Mouse (Mus musculus): ENCODE data around the gene Dcun1d2.

Gene Dcun1d2

GRCm38 (mm10) chr8:13263376-13263775 is 24.6 kb downstream of the Dcun1d2 start:
- intact Hi-C loops (cut with DNase I): no loop called here

DNA sequence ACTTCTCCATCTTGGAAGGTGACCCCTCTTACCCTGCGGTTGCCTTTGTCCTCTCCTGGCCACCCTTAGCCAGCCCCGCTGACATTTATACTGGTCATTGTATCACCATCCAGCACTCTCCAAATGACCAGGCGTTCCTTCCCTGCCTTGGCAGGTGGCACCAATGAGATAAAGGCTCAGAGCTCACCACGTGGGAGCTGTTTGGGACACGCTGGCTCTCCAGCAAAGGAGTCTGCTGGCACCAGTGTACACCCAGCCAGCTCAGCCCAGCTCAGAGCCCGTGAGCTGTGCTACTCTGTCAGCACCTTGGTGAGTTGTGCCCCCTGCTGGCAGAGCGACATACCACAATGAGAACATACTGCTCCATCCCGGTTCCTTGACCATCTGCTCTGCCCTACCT is 33.9 kb downstream of the Dcun1d2 start, which contains the start of gene Adprhl1:
Adprhl1 (minus strand) TSS at position 144 of the 400 bp plus-strand sequence.
- intact Hi-C loops (cut with DNase I): no loop called here

DNA sequence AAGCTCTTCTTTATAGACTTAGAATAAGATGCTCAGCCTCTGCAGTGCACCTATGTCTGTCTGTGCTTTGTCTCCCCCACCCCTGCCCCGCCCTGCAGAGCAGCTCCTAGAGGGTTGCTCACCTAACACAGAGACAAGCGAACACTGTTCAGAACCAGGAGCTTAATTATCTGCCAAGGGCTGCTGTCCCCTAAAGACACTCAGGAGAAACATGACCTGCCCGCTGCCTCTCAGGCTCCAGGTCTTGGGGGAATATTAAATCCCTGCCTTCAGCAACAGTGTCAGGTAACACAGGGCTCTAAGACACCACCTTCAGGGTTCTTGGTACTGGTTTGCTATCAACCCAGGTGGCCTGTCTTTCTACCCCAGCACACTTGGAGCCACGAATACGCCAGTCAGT is 34.5 kb downstream of the Dcun1d2 start:
- intact Hi-C loops (cut with DNase I): no loop called here

DNA sequence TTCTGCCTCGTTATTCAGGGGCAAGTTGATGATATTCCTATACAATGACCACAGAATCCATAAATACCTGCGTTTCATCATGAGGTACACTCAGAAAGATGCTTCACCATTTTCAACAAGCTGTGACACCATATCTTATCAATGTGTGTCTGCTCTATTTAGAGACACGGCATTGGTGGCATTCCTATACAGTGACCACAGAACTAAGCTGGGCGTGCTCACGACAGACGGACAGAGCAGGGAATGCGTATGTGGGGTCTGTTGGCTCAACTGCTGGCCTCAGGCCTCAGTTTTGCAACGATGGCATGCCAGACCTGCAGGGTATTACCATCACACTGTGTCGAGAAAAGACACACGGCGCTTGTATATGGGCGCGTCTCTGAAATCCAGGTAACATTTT is 35.1 kb downstream of the Dcun1d2 start:
- intact Hi-C loops (cut with DNase I): no loop called here

DNA sequence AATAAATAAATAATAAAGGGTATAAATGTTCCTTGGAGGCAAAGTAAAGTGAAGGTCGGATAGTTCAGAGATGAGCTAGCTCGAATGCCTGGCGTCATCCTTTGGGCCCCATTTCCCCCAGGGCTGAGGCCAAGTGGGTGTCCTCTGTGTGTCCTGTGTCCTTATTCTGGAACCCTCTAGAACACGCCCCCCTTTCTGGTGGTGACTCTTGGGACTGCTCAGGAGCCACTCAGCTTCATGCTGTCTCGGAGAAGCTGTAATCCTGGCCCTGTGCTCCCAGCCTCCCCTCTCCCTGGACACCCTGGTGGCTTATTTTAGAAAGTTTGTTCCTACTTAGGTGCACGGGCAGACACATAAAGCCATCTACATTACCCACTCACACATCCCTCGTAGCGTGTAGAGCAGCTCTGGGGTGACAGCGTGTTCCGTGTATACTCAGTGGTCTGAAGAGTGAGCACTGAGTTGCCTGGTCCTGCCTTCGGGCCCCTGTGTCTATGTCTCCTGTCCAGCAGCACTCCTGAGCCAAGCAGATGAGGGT is 43.5 kb downstream of the Dcun1d2 start:
- intact Hi-C loops (cut with DNase I): no loop called here

GRCm38 (mm10) chr8:13242985-13243870 is 44.7 kb downstream of the Dcun1d2 start:
- intact Hi-C loops (cut with DNase I): no loop called here

DNA sequence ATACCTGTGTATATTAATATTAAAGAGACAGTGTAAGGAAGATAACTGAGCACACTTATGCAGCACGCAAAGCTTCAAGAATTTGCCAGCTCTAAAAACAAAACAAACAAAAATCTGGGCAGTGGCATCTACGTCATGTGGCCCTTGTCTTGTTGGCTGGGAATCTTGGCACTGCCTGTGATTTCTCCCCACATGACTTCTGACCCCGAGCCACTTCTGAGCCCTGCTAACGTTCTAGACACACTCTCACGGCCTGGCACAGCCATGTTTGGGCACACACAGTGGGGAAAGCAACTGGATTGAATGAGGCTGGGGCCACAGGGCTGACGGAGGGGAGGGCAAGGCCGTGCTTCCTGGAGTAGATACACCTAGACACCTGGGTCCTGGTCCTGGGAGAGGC is 47.2 kb downstream of the Dcun1d2 start:
- intact Hi-C loops (cut with DNase I): no loop called here

GRCm38 (mm10) chr8:13240055-13240454 is 47.9 kb downstream of the Dcun1d2 start:
- intact Hi-C loops (cut with DNase I): no loop called here

DNA sequence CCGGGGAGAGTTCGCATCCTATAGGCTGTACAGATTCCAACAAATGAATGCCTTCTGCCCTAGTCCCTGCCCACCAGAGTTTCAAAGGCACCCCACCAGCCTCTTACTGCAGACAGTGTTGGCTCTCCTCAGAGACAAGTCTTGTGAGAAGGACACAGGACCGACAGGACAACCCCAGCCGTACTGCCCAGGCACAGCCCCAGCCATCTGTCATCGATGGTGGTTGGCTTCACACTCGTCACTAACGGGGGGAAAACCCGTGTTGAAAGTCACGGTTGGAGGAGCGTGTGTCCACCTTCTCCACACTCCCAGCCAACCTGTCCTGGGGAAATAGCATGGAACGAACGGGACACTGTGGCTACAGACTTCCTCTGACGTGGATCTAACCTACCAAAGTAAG is 53.1 kb downstream of the Dcun1d2 start:
- intact Hi-C loops (cut with DNase I): no loop called here

DNA sequence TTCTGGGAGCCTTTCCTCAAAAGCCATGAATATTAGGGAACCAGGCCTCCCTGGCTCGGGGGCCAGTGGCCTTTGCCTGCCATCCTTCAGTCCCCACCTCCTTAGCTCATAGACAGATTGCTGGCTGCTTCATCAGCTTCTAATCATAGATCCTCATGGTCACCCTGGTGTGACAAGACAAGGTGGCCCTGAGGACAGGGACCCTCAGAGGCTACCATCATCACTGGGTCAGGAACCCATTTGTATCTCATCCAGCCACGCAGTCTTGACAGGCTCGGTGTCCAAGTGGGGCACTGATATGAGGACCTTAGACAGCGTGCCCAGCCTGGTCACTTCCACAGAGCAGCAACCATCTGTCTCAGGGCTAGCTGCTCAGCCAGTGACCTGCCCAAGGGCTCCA is 57.5 kb downstream of the Dcun1d2 start:
- intact Hi-C loops (cut with DNase I): no loop called here

DNA sequence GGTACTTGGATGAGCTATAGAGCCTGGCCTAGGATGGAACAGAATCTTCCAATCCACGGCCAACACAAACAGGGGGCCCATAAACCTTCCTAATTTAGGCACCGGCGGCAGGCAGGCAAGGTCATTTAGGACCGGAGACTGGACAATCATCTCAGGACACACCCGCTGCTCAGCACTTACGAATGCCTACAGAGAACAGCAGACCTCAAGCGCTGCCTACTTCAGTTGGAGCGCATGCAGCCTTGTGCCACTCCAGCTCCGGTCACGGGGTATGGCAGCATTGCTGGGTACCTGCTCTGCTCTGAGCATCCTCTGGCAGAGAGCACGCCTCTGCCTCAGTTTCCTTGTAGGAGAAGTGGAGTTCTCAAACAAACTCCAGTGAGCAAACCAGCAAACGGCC is 58.1 kb downstream of the Dcun1d2 start:
- intact Hi-C loops (cut with DNase I): no loop called here

DNA sequence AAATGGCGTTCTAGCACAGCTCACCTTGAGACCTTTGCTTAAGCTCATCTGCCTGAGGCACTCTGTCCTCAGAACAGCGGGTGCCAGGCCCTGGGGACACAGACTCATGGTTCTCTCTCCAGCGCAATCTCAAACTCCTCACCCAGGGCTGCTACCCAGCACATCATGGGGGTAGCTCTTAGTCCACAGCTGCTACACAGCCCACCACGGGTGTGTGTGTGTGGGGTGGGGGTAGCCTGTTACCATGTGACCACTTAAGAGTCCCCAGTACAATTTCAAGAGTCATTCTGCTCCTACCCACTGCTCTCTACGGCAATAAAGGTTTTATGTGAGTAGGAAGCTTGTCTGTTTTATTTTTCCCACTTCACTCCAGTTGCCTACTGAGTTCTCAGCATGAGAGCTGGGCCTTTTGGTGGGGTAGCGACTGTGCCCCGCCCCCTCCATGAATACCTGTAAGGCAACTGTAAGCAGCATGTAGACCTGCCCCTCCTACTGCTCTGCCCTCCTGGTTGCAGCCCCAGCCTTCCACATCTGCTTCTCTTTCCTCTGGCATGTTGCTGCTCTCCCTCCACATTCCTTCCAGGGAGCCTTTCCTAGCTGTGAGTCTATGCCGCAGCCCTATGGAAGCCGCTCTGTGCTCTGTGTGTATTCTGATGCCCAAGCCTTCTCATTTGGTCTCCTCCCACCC is 58.9 kb downstream of the Dcun1d2 start:
- intact Hi-C loops (cut with DNase I): no loop called here

GRCm38 (mm10) chr8:13227184-13227583 is 60.7 kb downstream of the Dcun1d2 start:
- intact Hi-C loops (cut with DNase I): no loop called here

- intact Hi-C loops (cut with DNase I): no loop called here
Measured at GRCm38 (mm10) chr8:13226288-13226687, 61.6 kb downstream of the Dcun1d2 start.

GRCm38 (mm10) chr8:13224426-13224825 is 63.5 kb downstream of the Dcun1d2 start:
- intact Hi-C loops (cut with DNase I): no loop called here

- intact Hi-C loops (cut with DNase I): no loop called here
Measured at GRCm38 (mm10) chr8:13218441-13218840, 69.5 kb downstream of the Dcun1d2 start.

GRCm38 (mm10) chr8:13217986-13218385 is 69.9 kb downstream of the Dcun1d2 start:
- intact Hi-C loops (cut with DNase I): no loop called here

- intact Hi-C loops (cut with DNase I): no loop called here
Measured at GRCm38 (mm10) chr8:13217093-13217492, 70.8 kb downstream of the Dcun1d2 start.

- intact Hi-C loops (cut with DNase I): no loop called here
Measured at GRCm38 (mm10) chr8:13216386-13216785, 71.5 kb downstream of the Dcun1d2 start.

- intact Hi-C loops (cut with DNase I): loop anchor here (5.0 kb wide), 2 partner anchors 236 to 316 kb away; no protein-coding TSS in a partner anchor
Measured at GRCm38 (mm10) chr8:13213479-13214268, 74.3 kb downstream of the Dcun1d2 start.

- intact Hi-C loops (cut with DNase I): loop anchor here (5.0 kb wide), 4 partner anchors 47 to 312 kb away; no protein-coding TSS in a partner anchor
Measured at GRCm38 (mm10) chr8:13209770-13210169, 78.2 kb downstream of the Dcun1d2 start.

Data from adrenal gland (tissue).